Mouse (Mus musculus): ENCODE data around the gene Mrc2.

Mrc2 gene

DNA sequence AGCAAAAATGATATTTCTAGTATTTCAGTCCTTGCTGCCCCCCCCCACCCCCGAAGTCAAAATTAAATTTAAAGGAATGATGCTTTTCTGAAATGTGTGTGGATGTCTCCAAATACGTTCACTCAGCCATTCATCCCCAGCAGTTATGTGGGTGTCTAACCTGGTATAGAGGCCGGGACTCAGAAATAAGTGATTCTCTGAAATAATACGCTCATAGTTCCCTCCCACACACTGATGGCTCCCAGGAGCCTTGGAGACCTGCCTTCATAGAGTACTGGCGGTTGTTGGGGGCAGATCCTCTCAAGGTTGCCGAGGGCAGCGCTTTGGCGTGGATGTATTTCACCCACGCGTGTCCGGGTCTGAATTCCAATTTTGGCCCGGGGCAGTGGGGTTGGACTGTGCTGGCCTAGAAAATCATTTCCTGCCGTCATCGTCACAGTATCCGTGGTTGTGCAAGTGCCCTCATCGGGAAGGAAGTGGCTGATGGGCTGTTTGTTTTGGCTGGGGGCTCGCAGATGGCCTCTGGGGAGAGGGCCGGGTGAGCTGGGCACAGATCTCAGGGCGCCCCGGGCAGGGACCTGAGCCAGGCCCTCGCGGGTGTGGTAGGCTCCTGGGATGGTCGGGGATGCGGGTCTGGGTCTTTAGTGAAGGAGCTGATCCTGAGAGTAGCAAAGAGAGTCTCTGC lies 19.0 kb downstream of the Mrc2 start:
- DNase-seq (ENCODE audit: low spot score) = no peak

DNA sequence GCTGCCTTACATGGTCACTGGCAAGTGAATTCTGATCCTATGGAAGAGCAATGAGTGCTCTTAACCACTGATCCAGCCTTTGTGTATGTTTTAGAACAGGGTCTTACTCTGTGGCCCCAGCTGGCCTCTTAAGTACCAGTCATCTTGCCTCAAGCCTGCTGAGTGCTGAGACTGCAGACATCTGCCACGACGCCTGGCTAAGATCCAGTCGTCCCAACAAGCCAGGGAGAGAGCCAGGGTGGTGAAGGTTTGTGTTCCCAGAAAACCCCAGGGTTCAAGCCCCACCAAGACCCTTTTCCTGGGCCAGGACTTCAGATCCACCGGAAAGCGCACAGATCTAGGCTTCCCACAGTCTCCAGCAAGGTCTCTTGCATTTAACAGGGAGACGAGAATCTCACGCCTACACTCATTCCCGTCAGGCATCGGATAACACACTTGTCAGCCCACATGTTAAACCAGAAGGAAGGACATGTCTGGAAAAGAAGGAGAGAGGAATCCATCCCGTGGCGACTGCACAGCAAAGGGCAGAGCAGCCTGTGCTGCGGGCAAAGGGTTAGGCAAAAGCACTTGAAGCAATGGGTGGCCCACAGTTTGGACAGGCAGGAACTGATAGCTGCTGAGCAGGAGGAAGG lies 20.0 kb downstream of the Mrc2 start:
- no peak for DNase-seq (ENCODE audit: low spot score)

DNA sequence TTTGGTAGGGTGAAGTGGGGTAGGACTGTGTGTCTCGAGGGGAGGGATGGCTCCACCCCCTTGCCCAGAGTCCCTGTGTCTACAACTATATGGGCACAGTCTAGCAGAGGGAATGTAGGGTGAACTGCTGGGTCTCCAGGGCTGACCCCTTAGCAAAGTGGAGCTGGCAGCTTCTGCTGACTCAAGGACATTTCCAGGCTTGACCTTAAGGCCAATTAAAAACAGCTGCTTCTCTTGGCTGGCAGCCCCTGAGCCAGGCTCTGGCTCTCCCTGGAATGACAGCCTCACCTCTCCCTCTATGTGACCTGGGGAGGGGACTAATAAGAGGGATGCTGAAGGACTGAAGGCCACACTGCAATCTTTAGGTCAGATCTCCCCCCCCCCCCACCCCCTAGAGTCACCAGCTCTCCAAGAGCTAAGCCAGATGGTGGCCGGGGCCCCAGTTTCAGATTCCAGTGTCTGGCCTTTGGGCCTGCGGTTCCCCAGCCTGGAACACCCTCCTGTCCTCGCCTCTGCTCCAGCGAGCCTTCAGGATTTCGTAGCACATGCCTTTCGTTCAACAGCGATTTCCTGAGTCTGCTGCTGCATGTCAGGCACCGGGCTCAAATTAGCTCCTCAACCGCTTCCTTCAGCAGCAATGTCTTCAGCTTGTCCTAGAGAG lies 20.7 kb downstream of the Mrc2 start:
- DNase-seq (ENCODE audit: low spot score) = no peak

GRCm38 (mm10) chr11:105313633-105314014 lies 21.2 kb downstream of the Mrc2 start:
- DNase-seq (ENCODE audit: low spot score) = no peak

DNA sequence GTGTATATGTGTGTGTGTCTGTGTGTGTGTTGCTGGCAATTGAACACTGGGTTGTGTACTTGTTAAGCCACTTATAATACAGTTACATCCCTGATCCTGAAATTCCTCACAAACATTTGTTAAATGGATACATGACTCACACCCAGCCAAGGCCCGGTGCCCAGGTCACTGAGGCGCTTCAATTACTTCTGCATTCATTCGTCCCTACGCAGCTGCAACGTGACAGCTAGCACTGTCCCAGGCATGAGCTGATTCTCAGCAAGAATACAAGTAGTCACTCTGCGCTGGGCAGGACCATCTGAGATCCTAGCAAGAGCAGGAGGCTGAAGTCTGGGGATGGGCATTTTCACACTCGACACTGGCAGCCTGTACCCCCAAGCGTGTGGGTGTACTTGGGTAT lies 22.9 kb downstream of the Mrc2 start:
- no peak for DNase-seq (ENCODE audit: low spot score)

DNA sequence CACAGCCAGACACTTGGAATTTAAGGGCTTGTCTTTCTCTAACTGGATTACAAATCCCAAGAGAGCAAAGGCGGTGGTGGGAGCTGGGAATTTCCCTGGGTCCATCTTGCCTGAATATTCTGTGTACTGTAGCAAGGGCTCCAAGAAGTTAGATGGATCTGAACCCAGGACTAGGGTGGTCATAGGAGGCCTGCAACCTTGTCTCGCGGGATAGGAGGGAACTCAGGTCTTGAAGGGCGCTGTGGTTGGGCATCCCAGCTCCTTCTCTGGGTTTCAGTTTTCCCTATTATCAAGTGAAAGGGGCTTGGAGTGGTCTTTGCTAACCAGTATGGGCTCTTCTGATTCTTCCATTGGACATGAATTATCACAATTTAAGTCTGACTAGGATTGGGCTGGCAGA lies 23.7 kb downstream of the Mrc2 start:
- DNase-seq (ENCODE audit: low spot score) = no peak

DNA sequence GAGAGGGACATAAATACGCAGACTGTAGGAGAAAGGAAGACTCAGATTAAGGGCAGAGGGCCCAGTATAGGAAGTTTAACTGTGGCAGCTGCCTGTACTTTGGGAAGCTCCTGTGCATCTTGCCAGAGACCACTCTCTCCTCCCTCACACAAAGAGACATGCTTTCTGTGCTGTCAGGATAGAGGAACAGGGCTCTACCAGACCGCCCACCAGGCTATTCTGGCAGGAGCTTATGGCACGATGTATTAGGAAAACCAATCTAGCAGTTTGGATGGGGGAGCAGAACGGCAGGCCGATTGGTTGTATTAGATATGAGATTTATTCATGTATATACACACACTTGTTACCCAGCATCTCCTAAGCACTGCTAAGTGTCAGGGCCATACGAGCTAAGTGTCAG lies 25.3 kb downstream of the Mrc2 start:
- no peak for DNase-seq (ENCODE audit: low spot score)

DNA sequence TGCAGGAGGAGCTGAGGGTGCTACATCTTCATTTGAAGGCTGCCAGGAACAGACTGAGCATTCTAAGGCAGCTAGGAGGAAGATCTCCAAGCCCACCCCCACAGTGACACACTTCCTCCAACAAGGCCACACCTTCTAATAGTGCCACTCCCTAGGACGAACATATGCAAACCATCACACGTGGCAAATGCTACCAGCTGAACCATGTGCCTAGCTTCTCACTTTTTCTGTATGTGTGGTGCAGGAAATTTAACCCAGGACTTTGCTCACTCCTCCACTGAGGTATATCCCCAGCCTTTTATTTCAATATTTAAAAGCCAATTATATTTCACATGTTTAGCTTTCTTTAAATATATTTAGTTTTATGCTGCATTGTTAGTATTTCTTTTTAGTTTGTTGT lies 28.6 kb downstream of the Mrc2 start:
- DNase-seq (ENCODE audit: low spot score) = no peak

- no peak for DNase-seq (ENCODE audit: low spot score)
These were observed 31.1 kb downstream of the Mrc2 start for GRCm38 (mm10) chr11:105323530-105323929.

DNA sequence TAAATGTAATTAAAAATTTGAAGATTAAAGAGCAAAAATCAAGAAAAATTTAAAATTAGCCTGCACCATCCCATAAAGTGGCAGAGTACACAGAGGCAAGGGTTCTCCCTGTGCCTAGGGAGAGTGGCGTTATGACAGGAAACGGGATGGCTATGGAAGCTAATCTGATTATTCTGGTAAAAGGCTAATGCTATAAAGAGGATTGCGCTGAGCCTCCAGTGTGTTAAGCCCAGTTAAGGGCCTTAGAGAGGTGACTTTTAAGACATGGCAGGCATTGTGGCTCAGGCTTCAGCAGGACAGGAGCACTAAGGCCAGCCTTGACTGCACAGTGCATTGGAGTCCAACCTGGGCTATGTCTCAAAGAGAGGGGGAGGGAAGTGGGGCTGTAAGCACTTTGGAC lies 34.7 kb downstream of the Mrc2 start:
- no peak for DNase-seq (ENCODE audit: low spot score)

DNA sequence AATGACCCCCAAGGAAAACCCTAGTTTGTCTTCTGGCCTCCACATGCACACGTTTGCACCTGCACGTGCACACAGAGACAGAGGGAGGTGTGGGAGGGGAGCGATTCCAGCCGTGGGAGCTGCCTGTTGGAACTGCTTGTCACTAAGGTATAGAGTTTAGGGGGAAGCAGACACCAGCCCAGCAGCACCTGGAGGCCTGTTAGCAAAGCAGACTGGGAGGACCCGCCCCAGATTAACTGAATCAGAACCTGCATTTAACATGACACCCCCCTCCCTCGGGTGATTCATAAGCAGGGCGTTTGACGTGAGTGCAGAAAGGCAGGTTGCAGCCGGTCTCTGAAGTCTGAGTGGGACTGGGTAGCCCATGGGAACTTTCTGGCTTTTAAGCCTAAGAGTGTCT lies 37.5 kb downstream of the Mrc2 start:
- DNase-seq (ENCODE audit: low spot score) = no peak

GRCm38 (mm10) chr11:105331129-105331528 lies 38.7 kb downstream of the Mrc2 start:
- DNase-seq (ENCODE audit: low spot score) = no peak

DNA sequence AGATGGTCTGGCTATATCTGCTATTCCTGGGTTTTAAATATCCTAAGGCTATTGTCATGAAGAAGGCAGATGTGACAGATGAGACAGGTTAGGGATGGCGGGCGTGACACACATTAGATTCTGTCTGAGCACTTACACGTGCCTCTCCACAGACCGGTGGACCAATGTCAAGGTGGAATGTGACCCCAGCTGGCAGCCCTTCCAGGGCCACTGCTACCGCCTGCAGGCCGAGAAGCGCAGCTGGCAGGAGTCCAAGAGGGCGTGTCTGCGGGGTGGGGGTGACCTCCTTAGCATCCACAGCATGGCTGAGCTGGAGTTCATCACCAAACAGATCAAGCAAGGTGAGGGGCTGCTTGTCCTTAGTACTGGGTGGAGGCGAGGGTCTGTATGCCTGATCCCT lies 39.3 kb downstream of the Mrc2 start:
- no peak for DNase-seq (ENCODE audit: low spot score)

DNA sequence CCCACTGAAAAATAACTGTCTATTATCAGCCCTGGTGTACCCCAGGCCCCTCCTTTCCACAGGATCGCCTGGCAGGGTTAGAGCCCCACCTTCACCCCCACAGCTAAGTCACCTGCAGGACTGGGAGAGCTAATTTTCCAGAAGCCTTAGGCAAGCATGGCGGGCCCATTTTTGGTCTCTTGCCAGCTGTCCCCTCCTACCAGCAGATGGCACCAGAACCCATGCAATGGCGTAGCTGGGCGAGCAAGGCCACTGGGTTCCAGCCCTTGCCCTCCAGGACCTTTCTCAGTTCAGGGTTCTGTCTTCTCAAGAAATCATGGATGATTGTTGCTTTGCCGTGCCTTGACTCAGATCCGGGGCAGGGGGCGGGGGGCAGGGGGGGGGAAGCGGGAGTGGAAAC lies 40.0 kb downstream of the Mrc2 start:
- no peak for DNase-seq (ENCODE audit: low spot score)

DNA sequence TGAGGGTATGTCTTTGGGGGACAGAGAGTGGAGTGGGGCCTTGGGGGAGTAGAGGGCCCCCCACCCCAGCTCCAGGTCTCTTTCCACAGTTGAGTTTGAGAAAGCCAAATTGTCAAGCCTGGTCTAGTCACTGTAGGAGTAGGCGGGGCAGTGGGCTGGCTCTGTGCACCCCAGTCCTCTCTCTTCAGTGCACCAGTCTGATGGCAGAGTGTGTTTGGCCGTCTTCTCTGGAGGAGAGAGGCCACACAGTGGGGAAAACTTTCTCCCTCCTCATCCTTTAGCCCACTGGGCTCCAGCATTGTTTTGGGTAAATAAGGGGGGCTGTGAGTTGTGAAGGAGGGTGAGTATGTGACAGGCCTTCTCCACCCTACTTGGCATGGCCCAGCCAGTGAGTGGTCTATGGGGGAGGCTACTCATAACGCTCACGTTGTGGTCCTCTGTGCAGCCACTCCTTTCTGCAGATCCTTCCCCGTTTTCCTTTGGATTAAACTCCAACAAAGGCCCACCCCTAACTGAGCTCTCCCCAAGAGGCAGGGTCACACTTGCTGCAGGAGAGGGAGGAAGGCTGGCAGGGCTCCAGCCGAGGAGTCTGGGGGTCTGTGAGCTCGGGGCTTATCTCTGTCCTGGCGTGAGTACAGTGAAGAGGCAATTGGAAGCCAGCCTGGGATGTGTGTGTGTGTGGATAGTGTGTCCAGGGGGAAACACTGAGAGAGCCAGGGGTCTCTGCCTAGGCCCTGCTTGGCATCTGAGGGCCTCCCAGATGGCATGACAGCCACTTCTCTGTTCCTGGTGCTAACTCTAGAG lies 41.6 kb downstream of the Mrc2 start:
- no peak for DNase-seq (ENCODE audit: low spot score)

DNA sequence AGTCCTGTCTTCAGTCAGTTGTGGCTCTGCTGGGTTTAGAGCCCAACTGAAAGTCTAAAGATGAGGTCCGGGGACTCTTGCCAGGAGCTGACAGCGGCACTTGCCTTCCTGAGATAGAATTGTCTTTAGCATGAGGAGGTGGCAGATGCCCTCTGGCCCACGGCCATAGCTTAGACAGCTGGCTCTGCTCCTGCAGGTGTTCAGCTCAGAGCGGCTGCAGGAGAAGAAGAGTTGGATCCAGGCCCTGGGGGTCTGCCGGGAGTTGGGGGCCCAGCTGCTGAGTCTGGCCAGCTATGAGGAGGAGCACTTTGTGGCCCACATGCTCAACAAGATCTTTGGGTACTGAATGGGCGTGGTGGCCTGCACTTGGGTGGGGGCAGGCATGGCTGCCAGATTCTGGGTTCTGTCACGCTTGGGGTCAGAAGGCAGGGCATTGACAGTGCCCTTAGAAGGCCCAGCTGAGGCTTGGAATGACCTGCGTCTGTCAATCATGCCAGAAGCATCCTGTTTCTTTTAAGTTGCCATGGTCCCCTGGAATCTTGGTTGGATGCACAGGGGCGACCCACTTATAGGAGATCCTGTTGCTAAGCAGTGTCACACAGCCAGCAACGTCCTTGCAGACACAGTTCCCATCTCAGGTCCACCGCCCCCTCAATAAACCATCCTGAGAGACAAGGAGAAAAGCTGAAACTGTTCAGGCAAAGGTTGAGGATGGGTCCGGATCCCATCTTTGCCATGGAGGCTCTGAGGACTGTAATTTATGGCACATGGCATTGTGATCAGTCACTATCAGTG lies 46.4 kb downstream of the Mrc2 start:
- no peak for DNase-seq (ENCODE audit: low spot score)

DNA sequence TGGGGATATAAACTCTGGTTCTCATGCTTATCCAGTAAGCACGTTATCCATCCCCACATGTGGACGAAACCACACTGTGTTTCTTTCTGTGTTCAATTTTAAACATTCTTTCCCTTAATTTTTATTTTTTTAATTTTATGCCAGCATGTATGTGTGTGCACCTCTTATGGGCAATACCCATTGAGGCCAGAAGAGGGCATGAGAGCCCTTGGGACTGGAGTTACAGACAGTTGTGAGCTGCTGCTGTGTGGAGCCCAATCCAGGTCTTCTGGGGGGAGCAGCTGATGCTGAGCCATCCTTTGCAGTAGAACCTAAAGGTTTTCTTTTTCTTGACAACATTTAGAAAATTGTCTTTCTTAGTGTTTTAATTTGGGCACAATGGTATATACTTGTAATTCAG lies 52.8 kb downstream of the Mrc2 start:
- no peak for DNase-seq (ENCODE audit: low spot score)

DNA sequence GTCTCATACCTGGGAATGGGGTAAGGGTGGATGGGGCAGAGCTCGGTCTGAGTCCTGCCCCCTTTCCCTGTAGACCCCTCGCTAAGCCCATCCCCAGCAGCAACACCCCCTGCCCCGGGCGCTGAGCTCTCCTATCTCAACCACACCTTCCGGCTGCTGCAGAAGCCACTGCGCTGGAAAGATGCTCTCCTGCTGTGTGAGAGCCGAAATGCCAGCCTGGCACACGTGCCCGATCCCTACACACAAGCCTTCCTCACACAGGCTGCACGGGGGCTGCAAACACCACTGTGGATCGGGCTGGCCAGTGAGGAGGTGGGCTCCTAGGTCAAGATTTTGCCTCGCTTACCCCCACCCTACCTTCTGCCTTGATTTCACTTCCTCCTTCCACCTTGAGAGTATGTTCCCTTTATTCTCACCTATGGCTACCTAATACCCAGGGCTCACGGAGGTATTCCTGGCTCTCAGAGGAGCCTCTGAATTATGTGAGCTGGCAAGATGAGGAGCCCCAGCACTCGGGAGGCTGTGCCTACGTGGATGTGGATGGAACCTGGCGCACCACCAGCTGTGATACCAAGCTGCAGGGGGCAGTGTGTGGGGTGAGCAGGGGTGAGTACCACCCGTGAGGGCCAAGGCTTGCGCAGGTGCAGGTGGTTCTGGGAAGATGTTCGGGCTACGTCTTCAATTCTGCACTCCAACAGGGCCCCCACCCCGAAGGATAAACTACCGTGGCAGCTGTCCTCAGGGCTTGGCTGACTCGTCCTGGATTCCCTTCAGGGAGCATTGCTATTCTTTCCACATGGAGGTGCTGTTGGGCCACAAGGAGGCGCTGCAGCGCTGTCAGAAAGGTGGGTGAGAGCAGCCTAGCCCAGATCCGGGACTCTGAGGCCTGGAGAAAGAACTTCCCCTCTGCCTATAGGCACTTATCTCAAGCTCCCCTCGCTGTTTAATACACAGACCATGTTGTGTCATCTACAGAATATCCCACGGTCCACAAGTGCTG lies 55.0 kb downstream of the Mrc2 start:
- DNase-seq (ENCODE audit: low spot score) = peak; percentile 65

DNA sequence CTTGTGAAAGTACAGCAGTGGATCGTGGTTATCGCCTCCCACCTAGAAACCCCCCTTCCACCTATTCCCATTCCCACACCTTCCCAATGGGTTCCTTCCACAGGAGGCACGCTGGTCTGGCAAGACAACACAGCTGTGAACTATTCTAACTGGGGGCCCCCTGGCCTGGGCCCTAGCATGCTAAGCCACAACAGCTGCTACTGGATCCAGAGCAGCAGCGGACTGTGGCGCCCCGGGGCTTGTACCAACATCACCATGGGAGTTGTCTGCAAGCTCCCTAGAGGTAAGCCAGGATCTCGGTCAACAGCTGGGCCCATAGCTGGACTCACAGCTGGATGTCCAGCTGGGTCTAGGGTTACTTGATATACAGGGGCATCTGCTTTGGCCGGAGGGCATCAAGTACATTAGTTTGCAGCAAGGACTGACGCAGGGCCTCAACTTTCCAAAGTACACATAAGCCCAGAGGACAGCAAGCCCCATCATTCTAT lies 56.1 kb downstream of the Mrc2 start:
- no peak for DNase-seq (ENCODE audit: low spot score)

- no peak for DNase-seq (ENCODE audit: low spot score)
These were observed 57.4 kb downstream of the Mrc2 start for GRCm38 (mm10) chr11:105349780-105350324.
